Mouse (Mus musculus) megakaryocyte, embryonic 14.5 days (primary cell): ENCODE measurements around the gene B4galt7.

Experiments
- FLI1 ChIP-seq: IDR thresholded peaks from 2 replicates; pipeline ENCODE4 v1.6.1; 2012; ENCODE audit warnings: low read length, inconsistent platforms, mixed read lengths
- GATA1 ChIP-seq: IDR thresholded peaks from 3 replicates; pipeline ENCODE4 v1.6.1; 2012; ENCODE audit warnings: mixed read lengths, low read length, inconsistent platforms, borderline replicate concordance

DNA sequence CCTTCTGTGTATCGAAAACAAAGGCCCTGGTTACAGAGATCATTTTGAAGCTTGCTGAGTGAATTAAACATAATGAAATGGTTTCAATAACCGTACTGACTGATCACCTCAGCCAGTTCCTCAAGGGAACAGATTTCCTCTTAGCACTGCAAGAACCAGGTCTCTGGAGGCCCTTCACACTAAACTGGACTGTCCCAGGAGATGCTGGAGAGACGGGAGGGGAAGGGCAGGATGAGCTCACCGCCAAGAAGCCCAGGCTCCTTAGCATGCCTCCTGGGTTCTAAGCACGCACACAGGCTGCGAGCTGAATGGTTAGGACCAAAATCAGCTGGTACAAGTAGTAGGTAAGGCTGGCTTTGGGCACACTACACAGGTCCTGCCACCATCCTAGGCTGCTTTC lies 32.7 kb upstream of the B4galt7 start:
- TF ChIP-seq GATA1 (no peak), FLI1 (no peak)
